Mouse (Mus musculus) urinary bladder, adult 18-20 months (tissue): Measurements from ENCODE around the gene Flot1.

Experiments used
- DNase-seq, 2 experiments: peaks; one replicate each; pipeline ENCODE4 v3.0.0; 2022; ENCODE audit warnings: low spot score in 2 of 2, mixed read lengths in 2 of 2

Gene Flot1

GRCm38 (mm10) chr17:35866911-35867890, 44.2 kb downstream of the Flot1 start:
- DNase-seq = peak in 1 of 2 experiments; percentile 31

- no peak for DNase-seq
Measured at GRCm38 (mm10) chr17:35868165-35868820, 45.3 kb downstream of the Flot1 start.

- DNase-seq = no peak
Measured at GRCm38 (mm10) chr17:35868961-35869345, 45.9 kb downstream of the Flot1 start.

- no peak for DNase-seq
Measured at GRCm38 (mm10) chr17:35869346-35870067, 46.5 kb downstream of the Flot1 start.

- DNase-seq = peak; percentile 19 to 44
Measured at GRCm38 (mm10) chr17:35870151-35870883, 47.3 kb downstream of the Flot1 start.

- DNase-seq = no peak
Measured at GRCm38 (mm10) chr17:35870884-35871696, 48.1 kb downstream of the Flot1 start.

- peak; percentile 81 to 86 for DNase-seq
Measured at GRCm38 (mm10) chr17:35873774-35874519, 50.9 kb downstream of the Flot1 start.

GRCm38 (mm10) chr17:35874721-35875120, 51.7 kb downstream of the Flot1 start:
- no peak for DNase-seq

GRCm38 (mm10) chr17:35879245-35880057, 56.4 kb downstream of the Flot1 start, which contains the start of gene Dhx16:
Gene Dhx16 (plus strand): TSS chr17:35879819.
- DNase-seq = peak; percentile 87 to 89
